Mouse (Mus musculus): ENCODE measurements around the gene Mcrip2.

GRCm38 (mm10) chr17:25883268-25883667, 14.7 kb upstream of the Mcrip2 start:
- TF ChIP-seq CTCF (IDR thresholded peaks at IDR 0.05; ENCODE audit: low read depth) (no peak), EP300 (IDR thresholded peaks at IDR 0.05; ENCODE audit: low read depth) (no peak)
